Mouse (Mus musculus) spleen, adult 2 months (tissue): ENCODE results near the gene Ube2j1.

Experiments used
- CTCF ChIP-seq: fragments of 200-500 bp; IDR thresholded peaks from 2 replicates; pipeline ENCODE4 v1.5.1; 2011; ENCODE audit warnings: mild to moderate bottlenecking, inconsistent platforms; ENCODE audit not compliant: insufficient read depth, insufficient read length, insufficient replicate concordance; ENCODE audit errors: extremely low read depth
- POLR2A ChIP-seq: fragments of 200-500 bp; IDR thresholded peaks from 2 replicates; pipeline ENCODE4 v1.6.1; 2011; ENCODE audit warnings: low read depth, low read length, inconsistent platforms

GRCm38 (mm10) chr4:33072526-33073161, 41.4 kb downstream of the Ube2j1 start:
- TF ChIP-seq CTCF, result no peak
- TF ChIP-seq POLR2A, result peak; percentile 21; the same call in 1 of the 2 replicates
